Mouse (Mus musculus) liver, embryonic 13.5 days (tissue): Measurements from ENCODE around the gene Ccdc36. TPM values are rescaled to one million over a fixed set of nuclear protein-coding genes. Genes with fewer than 3 reads are reported as not detected.

Source experiments
- ATAC-seq: fragments of 200-750 bp; cut with Nextera tagmentation; 2 replicates; pipeline ENCODE4 v1.8.0; 2017; ENCODE audit warnings: low read depth, mild to moderate bottlenecking, moderate number of reproducible peaks, moderate library complexity
- DNase-seq: peaks from one replicate; pipeline ENCODE4 v3.0.0; 2022
- H3K27ac ChIP-seq: fragments of 300-500 bp; sonication (generic); 2 replicates; pipeline ENCODE4 v1.5.1; 2015; ENCODE audit warnings: moderate library complexity, mild to moderate bottlenecking, inconsistent platforms
- H3K27me3 ChIP-seq: fragments of 300-500 bp; sonication (generic); 2 replicates; pipeline ENCODE4 v1.6.1; 2015; ENCODE audit warnings: mild to moderate bottlenecking, inconsistent platforms
- H3K36me3 ChIP-seq: fragments of 300-500 bp; sonication (generic); 2 replicates; pipeline ENCODE4 v1.6.1; 2015; ENCODE audit warnings: mild to moderate bottlenecking, inconsistent platforms
- H3K4me1 ChIP-seq: fragments of 300-500 bp; sonication (generic); replicated peaks from 2 replicates; pipeline ENCODE4 v1.6.1; 2015; ENCODE audit warnings: inconsistent platforms
- H3K4me2 ChIP-seq: fragments of 300-500 bp; sonication (generic); 2 replicates; pipeline ENCODE4 v1.6.1; 2015; ENCODE audit warnings: inconsistent platforms, mild to moderate bottlenecking, moderate library complexity
- H3K4me3 ChIP-seq: fragments of 300-500 bp; sonication (generic); replicated peaks from 2 replicates; pipeline ENCODE4 v1.5.1; 2015; ENCODE audit warnings: mild to moderate bottlenecking, inconsistent platforms
- H3K9ac ChIP-seq: fragments of 300-500 bp; sonication (generic); 2 replicates; pipeline ENCODE4 v1.6.1; 2015; ENCODE audit warnings: mild to moderate bottlenecking, inconsistent platforms
- H3K9me3 ChIP-seq: fragments of 300-500 bp; sonication (generic); replicated peaks from 2 replicates; pipeline ENCODE4 v1.6.1; 2016; ENCODE audit warnings: inconsistent platforms
- WGBS: fragments of 180-500 bp; shearing (Covaris S2); methylation state at CpG from one replicate; pipeline ENCODE4 v1.1.7; 2015; ENCODE audit not compliant: insufficient replicate concordance; 5-methylcytosine and 5-hydroxymethylcytosine counted together
- polyA plus RNA-seq: library from polyadenylated mRNA; unstranded; fragments of >200 nt; fragmentation: Nextera tagmentation; extraction: Ambion mirVana; gene quantifications from 2 replicates; pipeline ENCODE4 v1.2.1, GENCODE M21; 2015

Ccdc36 gene
- polyA plus RNA-seq, 1 experiment from 2014 or later: 0.35 TPM

DNA sequence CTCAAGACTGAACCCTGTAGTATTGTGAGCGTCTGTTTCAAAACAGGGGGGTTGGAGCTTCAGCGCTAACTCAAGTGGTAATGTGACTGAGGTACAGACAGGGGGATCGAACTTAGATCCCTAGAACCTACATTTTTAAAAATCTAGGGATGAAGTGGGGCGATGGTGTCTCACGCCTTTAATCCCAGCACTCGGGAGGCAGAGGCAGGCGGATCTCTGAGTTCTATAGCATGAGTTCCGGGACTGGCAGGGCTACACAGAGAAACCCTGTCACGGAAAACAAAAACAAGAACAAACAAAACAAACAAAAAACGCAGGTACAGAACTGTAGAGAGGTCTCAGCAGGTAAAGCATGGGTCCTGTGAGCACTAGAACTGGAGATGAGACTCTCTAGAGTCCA, 28.7 kb upstream of the Ccdc36 start:
- Histone ChIP-seq H3K9me3 (no peaks in the 10 kb centered on the region), H3K4me3 (no peak overlapping the region), H3K9ac (no peak overlapping the region), H3K36me3 (no peaks in the 10 kb centered on the region), H3K27ac (0 out of 2 replicates have a peak overlapping the region, but pooled peaks have one; percentile 32), H3K4me2 (no peak overlapping the region), H3K27me3 (no peaks in the 10 kb centered on the region), H3K4me1 (peaks cover 68% of the 10 kb centered on the region)
- DNase-seq: no peak
- 72% methylated on average over 10 of the region's 10 CpGs for WGBS
- ATAC-seq: no peak

DNA sequence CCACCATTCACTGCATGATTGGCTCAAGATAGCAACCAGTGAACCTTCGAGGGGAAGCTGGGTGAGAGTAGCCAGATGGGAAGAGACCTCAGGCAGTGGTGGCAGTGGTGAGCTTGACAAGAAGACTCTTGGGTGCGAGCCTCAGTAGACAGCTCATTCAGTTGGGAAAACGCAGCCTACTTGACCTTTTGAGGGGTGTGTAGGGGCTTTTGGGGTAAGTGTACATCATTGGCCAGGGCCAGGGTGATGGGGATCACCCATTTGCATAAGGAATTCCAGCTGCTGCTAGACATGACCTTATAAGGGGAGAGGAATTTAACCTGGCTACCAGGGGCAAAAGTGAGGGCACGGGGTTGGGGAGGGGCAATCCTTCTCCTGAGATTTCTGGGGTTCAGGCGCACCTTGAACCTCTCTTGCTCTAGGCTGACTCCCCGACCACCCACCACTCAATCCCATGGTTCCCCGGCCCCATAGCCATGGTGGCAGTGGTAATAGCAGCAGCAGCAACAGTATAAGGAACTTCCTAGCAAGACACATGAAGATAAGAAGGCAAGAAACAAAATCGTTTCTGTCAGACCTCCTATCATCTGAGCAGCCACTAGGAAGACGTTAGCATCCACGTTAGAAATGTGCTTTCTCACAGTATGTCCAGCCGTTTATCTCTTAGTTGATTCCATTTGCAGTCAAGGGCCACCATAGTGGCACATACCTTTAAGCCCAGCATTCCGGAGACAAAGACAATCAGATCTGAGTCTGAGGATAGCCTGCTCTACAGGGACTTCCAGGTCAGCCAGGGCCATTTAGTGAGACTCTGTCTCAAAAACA, 27.7 kb upstream of the Ccdc36 start:
- no peak overlapping the region for H3K4me2 ChIP-seq

DNA sequence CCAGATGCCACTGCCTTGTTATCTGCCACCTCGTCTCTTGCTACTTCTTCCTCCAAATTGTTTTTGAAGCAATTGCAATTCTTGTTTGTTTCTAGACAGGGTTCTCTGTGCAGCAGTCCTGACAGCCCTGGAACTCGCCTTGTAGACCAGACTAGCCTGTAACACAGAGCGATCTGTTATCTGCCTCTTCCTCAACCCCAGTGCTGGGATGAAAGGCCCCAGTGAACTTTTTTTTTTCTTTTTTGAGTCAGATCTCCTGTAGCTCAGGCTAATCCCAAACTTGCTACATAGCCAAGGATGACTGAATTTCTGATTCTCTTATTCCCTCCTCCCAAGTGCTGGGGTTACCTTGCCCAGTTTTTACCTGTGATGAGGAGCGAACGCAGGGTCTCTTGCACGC, 26.1 kb upstream of the Ccdc36 start:
- no peak for ATAC-seq
- no peaks in the 10 kb centered on the region for H3K36me3 ChIP-seq
- WGBS: 61% methylated on average over 6 of the region's 6 CpGs
- DNase-seq: no peak
- H3K27me3 ChIP-seq: no peaks in the 10 kb centered on the region
- no peak overlapping the region for H3K4me3 ChIP-seq
- H3K4me2 ChIP-seq: no peak overlapping the region
- H3K27ac ChIP-seq: no peak overlapping the region
- H3K4me1 ChIP-seq: peaks cover 73% of the 10 kb centered on the region
- no peaks in the 10 kb centered on the region for H3K9me3 ChIP-seq
- no peak overlapping the region for H3K9ac ChIP-seq

More for the DNA sequence above, 27.7 kb upstream of the Ccdc36 start:
- no peak for ATAC-seq
- 41% methylated on average over 12 of the region's 12 CpGs for WGBS
- no peak for DNase-seq
- no peaks in the 10 kb centered on the region for H3K9me3 ChIP-seq
- 0 out of 2 replicates have a peak overlapping the region, but pooled peaks have one; percentile 7 for H3K27ac ChIP-seq
- H3K36me3 ChIP-seq: no peaks in the 10 kb centered on the region
- no peak overlapping the region for H3K4me3 ChIP-seq
- no peaks in the 10 kb centered on the region for H3K27me3 ChIP-seq
- peaks cover 68% of the 10 kb centered on the region for H3K4me1 ChIP-seq
- no peak overlapping the region for H3K9ac ChIP-seq

DNA sequence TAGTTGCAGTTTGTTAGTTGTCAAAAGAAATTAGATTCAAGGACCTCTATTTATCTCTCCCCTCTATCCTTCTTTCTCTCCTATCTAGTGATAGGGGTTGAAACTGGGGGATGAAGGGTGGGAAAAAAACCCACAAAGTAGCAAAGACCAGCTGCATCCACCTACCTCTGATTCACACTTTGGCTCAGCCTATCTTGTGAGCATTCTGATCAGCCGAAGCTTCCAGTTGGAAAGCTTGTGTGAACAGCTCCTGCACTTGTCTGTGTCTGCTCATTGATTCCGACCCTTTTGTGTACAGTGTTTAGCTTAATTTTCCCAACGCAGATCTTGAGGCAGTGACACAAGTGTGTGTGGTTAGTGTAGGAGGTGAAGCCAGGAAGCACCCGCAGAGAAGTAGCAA, 25.2 kb upstream of the Ccdc36 start:
- no peak for ATAC-seq
- Histone ChIP-seq H3K36me3 (peaks cover 7% of the 10 kb centered on the region), H3K27ac (no peak overlapping the region), H3K9me3 (no peaks in the 10 kb centered on the region), H3K4me1 (peaks cover 75% of the 10 kb centered on the region), H3K4me3 (no peak overlapping the region), H3K27me3 (no peaks in the 10 kb centered on the region), H3K9ac (0 out of 2 replicates have a peak overlapping the region, but pooled peaks have one; percentile 14), H3K4me2 (no peak overlapping the region)
- DNase-seq: no peak
- 73% methylated on average over 4 of the region's 4 CpGs for WGBS

DNA sequence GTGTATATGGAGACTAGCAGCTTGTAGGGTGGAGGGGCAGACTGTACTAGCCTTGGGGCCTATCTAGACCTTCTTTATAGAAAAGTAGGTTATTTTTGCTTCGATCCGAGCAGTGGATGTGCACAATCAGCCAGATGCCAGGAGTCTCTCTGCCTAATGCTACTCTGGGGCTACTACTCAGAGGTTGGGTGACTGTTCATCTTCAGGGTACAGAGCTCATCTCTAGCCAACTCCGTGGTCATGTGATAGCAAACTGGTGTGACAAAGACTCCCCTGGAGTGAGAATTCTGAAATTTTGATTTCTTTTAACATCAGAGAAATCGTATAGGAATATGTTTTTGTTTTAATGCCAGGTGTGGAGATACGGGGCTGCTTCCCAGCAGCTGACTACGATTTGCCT, 24.6 kb upstream of the Ccdc36 start:
- H3K27me3 ChIP-seq: no peaks in the 10 kb centered on the region
- peaks cover 75% of the 10 kb centered on the region for H3K4me1 ChIP-seq
- peak overlapping the region; percentile 87; the same call in 1 of the 2 replicates for H3K27ac ChIP-seq
- peak; percentile 6 for ATAC-seq
- peak overlapping the region; percentile 99 for H3K4me2 ChIP-seq
- peak overlapping the region; percentile 70 for H3K4me3 ChIP-seq
- 49% methylated on average over 6 of the region's 6 CpGs for WGBS
- H3K9me3 ChIP-seq: no peaks in the 10 kb centered on the region
- no peak for DNase-seq
- peaks cover 13% of the 10 kb centered on the region for H3K36me3 ChIP-seq
- peak overlapping the region; percentile 75; the same call in 1 of the 2 replicates for H3K9ac ChIP-seq

DNA sequence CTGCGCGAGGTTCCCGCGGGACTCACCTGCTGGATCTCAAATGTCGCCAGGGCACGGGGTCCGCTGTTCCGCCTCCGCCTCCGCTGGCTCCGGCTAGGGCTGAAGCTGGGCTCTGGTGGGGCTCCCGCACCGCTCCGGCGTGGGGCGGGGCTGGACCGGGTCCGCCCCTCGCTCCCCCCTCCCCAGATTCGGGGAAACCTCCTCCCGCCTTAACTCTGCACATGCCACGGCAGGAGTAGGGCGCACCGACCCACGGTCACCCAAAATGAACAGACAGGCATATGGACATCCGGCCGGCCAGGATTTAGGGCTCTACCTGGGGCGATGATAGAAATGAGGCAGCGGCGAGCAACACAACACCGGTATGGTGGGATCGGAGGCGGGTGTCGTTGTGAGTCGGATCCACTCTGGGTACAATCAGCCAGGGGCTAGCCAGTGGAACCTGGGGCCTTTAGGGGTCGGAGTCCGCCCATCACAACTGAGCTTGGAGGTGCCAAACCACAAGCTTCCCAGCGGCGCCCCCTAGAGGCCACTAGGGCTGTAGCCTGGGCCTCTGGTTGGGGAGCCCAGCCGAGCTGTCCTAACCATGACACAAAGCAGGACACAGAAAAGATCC, 24.1 kb upstream of the Ccdc36 start:
- H3K27ac ChIP-seq: peak overlapping the region; percentile 87
- peak overlapping the region; percentile 70 for H3K4me3 ChIP-seq
- peak overlapping the region; percentile 99 for H3K4me2 ChIP-seq
- peak overlapping the region; percentile 75 for H3K9ac ChIP-seq
- peak; percentile 81 for DNase-seq
- no peaks in the 10 kb centered on the region for H3K9me3 ChIP-seq
- H3K27me3 ChIP-seq: no peaks in the 10 kb centered on the region
- H3K36me3 ChIP-seq: peaks cover 18% of the 10 kb centered on the region
- peak; percentile 80 for ATAC-seq
- WGBS: under 1% methylated on average over 40 of the region's 40 CpGs
- peaks cover 73% of the 10 kb centered on the region for H3K4me1 ChIP-seq

DNA sequence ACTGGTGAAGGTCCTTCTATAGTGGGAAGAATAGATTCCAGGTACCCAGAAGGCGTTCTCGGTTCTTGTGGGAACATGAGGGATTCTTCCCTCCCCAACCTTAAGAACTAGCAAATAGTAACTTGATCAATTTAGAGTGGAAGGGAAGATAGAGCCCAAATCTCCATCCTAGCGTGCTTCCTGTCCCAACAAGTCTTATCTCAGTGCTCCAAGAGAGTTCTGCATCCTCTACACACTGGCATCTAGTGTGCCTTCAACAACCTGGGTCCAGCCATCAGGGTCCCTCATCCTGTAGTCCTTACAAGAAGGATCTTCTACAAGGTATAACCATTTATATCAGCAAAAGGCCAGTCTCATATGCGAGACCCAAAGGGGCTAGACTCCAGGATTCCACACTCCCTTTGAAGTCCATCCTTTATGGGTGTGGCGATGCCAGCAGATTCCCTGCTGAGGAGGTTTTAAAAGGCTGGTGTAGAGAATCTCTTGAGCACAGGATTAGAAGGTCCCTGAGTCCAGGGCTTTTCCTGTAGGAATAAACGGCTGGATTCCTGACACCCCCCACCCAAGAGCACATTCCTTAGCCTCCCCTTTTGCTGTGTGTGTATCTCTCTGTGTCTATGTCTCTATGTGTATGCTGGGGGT, 23.4 kb upstream of the Ccdc36 start:
- H3K27ac ChIP-seq: peak overlapping the region; percentile 87
- H3K4me3 ChIP-seq: peak overlapping the region; percentile 70
- H3K4me2 ChIP-seq: peak overlapping the region; percentile 99
- H3K9me3 ChIP-seq: no peaks in the 10 kb centered on the region
- peaks cover 18% of the 10 kb centered on the region for H3K36me3 ChIP-seq
- DNase-seq (no peak), ATAC-seq (peak; percentile 33; the same call in 1 of the 2 replicates)
- WGBS: 40% methylated on average over 6 of the region's 6 CpGs
- H3K27me3 ChIP-seq: no peaks in the 10 kb centered on the region
- H3K4me1 ChIP-seq: peaks cover 66% of the 10 kb centered on the region
- peak overlapping the region; percentile 75 for H3K9ac ChIP-seq

DNA sequence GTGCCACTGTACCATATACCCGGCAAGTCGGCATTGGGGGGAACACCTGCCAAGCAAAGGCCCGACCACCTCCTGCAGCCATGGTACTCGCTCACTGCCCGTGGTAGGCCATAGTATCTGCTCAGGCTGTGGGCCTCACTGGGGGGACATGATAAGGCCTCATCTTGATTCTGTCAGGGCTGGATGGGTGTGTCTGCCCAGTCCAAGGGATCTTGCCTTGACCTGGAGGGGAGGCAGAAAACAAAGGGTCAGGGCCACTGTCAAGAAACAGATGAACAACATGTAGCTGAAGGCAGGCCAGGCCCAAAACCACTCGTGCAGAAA, 22.8 kb upstream of the Ccdc36 start:
- 13% methylated on average over 6 of the region's 6 CpGs for WGBS
- peak overlapping the region; percentile 99 for H3K4me2 ChIP-seq
- DNase-seq: peak; percentile 65
- H3K4me3 ChIP-seq: peak overlapping the region; percentile 70
- no peaks in the 10 kb centered on the region for H3K9me3 ChIP-seq
- ATAC-seq: peak; percentile 83
- H3K27ac ChIP-seq: peak overlapping the region; percentile 87
- peaks cover 61% of the 10 kb centered on the region for H3K4me1 ChIP-seq
- peaks cover 18% of the 10 kb centered on the region for H3K36me3 ChIP-seq
- H3K27me3 ChIP-seq: no peaks in the 10 kb centered on the region
- H3K9ac ChIP-seq: peak overlapping the region; percentile 75

DNA sequence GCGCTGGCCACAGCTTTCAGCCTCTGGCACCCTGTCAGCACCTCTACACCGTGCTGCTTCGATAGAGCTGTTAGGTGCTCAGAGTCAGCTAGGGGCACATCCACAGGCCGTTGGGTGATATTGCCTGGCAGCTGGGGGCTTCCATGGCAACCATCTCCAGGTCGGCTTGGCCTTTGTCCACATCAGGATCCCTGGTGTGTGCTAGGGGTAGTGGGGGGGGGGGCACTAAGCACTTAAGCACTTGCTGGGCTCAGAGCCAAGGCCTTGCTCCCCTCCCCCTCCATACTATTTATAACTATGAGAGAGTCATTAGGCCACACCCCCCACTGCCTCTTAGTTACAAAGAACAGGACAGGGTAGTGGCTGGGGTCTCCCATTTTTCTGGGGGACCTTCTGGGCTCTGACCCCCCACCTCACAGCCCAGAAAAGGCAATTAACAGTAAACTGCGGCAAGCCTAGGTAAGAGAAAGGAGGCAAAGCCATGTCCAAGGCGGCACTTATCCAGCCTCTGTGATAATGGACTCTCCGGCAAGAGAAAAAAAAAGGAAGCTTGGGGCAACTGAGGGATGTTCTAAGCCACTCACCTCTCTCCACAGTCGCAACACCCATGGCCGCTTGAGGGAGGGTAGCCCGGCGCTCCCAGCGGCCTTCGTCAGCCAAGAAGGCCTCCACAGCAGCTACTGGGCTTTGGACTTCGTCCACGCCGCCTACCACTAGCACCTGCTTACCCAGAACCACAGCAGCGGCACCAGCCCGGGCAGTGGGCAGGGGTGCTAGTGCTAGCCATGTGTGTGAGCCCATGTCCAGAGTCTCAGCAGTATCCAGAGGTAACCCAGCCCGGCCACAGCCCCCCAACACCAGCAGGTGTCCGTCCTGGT, 22.2 kb upstream of the Ccdc36 start:
- Histone ChIP-seq H3K36me3 (peaks cover 18% of the 10 kb centered on the region), H3K4me3 (peak overlapping the region; percentile 70), H3K4me2 (peak overlapping the region; percentile 99), H3K27me3 (no peaks in the 10 kb centered on the region), H3K27ac (peak overlapping the region; percentile 87), H3K9me3 (no peaks in the 10 kb centered on the region), H3K9ac (peak overlapping the region; percentile 75), H3K4me1 (peaks cover 55% of the 10 kb centered on the region)
- ATAC-seq: peak; percentile 1; the same call in 1 of the 2 replicates
- 55% methylated on average over 21 of the region's 21 CpGs for WGBS
- peak; percentile 30 for DNase-seq

DNA sequence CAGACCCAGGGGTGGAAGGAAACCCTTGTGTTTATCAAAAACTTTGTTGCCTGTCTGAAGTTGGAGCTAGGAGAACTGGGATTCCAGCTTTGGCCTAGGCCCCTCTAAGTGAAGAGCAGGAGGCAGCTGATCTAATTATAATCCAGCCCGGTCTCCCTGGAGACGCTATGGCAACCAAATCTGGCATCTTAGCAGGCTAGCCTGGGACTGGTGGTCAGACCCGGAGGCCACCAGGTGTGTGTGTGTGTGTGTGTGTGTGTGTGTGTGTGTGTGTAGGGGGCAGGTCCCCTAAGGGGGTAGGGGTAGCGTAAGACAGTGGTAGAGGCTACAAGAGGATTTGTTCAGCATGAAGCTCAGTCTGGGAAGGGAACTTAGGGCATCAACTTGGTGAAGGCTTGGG, 21.6 kb upstream of the Ccdc36 start:
- peak overlapping the region; percentile 41; the same call in 1 of the 2 replicates for H3K27ac ChIP-seq

More for the DNA sequence above, 21.6 kb upstream of the Ccdc36 start:
- no peaks in the 10 kb centered on the region for H3K27me3 ChIP-seq
- H3K4me3 ChIP-seq: peak overlapping the region; percentile 70
- WGBS: 74% methylated on average over 4 of the region's 4 CpGs
- peak; percentile 16 for DNase-seq
- H3K36me3 ChIP-seq: peaks cover 18% of the 10 kb centered on the region
- peak overlapping the region; percentile 99 for H3K4me2 ChIP-seq
- H3K9ac ChIP-seq: peak overlapping the region; percentile 75; the same call in 1 of the 2 replicates
- H3K4me1 ChIP-seq: peaks cover 55% of the 10 kb centered on the region
- no peak for ATAC-seq
- no peaks in the 10 kb centered on the region for H3K9me3 ChIP-seq
